Mouse (Mus musculus) myocyte (in vitro differentiated cells): ENCODE measurements around the gene Synj2.

ENCODE experiments used
- CEBPB ChIP-seq: IDR thresholded peaks from 2 replicates; pipeline ENCODE4 v1.6.1; 2011; ENCODE audit warnings: mild to moderate bottlenecking, moderate library complexity; ENCODE audit not compliant: poor library complexity, insufficient read depth, severe bottlenecking
- E2F4 ChIP-seq: IDR thresholded peaks from one replicate; pipeline ENCODE4 v1.6.1; 2011; ENCODE audit warnings: mild to moderate bottlenecking, control low read depth, moderate library complexity; ENCODE audit not compliant: insufficient read depth
- MAX ChIP-seq: IDR thresholded peaks from one replicate; pipeline ENCODE4 v1.6.1; 2011; ENCODE audit warnings: low read depth, mild to moderate bottlenecking, control low read depth
- MYOD1 ChIP-seq, 3 experiments: IDR thresholded peaks; one replicate each; pipeline ENCODE4 v1.6.1; 2011; ENCODE audit warnings: control low read depth in 2 of 3, low read depth in 2 of 3, mild to moderate bottlenecking in 2 of 3, moderate library complexity in 1 of 3; ENCODE audit not compliant: insufficient read length in 2 of 3, control insufficient read depth in 1 of 3
- MYOG ChIP-seq, 3 experiments: IDR thresholded peaks; one replicate each; pipeline ENCODE4 v1.6.1; 2011; ENCODE audit warnings: control low read depth in 2 of 3, low read depth in 2 of 3, mild to moderate bottlenecking in 2 of 3; ENCODE audit not compliant: insufficient read length in 2 of 3, control insufficient read depth in 1 of 3, insufficient read depth in 1 of 3
- POLR2A ChIP-seq: IDR thresholded peaks from one replicate; pipeline ENCODE4 v1.6.1; 2011; ENCODE audit warnings: low read depth, mild to moderate bottlenecking, control low read depth, moderate library complexity; ENCODE audit not compliant: insufficient read length
- POLR2AphosphoS2 ChIP-seq: IDR thresholded peaks from one replicate; pipeline ENCODE4 v1.6.1; 2011; ENCODE audit warnings: low read depth, control low read depth; ENCODE audit not compliant: insufficient read length
- SRF ChIP-seq: IDR thresholded peaks from one replicate; pipeline ENCODE4 v1.6.1; 2011; ENCODE audit warnings: low read depth; ENCODE audit not compliant: control insufficient read depth, insufficient read length
- TCF12 ChIP-seq: IDR thresholded peaks from one replicate; pipeline ENCODE4 v1.6.1; 2011; ENCODE audit warnings: mild to moderate bottlenecking, control low read depth; ENCODE audit not compliant: poor library complexity, insufficient read depth, severe bottlenecking
- TCF3 ChIP-seq: IDR thresholded peaks from one replicate; pipeline ENCODE4 v1.6.1; 2011; ENCODE audit warnings: low read depth, control low read depth; ENCODE audit not compliant: insufficient read length
- USF1 ChIP-seq: IDR thresholded peaks from one replicate; pipeline ENCODE4 v1.6.1; 2011; ENCODE audit warnings: low read depth, mild to moderate bottlenecking, control low read depth, moderate library complexity

- no peak for TF ChIP-seq E2F4
- TF ChIP-seq POLR2A = no peak
- no peak for TF ChIP-seq TCF12
- TF ChIP-seq USF1 = no peak
- no peak for TF ChIP-seq POLR2AphosphoS2
- TF ChIP-seq MAX = no peak
- peak in 2 of 3 experiments; percentile 11 to 31 for TF ChIP-seq MYOG (IDR thresholded peaks at IDR 0.05; ENCODE audit: control insufficient read depth in 1 of 3, insufficient read depth in 1 of 3, insufficient read length in 2 of 3, low read depth in 2 of 3)
- TF ChIP-seq CEBPB = no peak
- no peak for TF ChIP-seq SRF
- peak; percentile 34 to 75 (median 65) for TF ChIP-seq MYOD1 (IDR thresholded peaks at IDR 0.05; ENCODE audit: control insufficient read depth in 1 of 3, insufficient read length in 2 of 3, low read depth in 2 of 3)
- no peak for TF ChIP-seq TCF3
Measured at GRCm38 (mm10) chr17:5943053-5943452, 2.0 kb downstream of the Synj2 start.
